Mouse (Mus musculus) thymus, postnatal 10 days (tissue): ENCODE results near the gene Fktn.
A peak's percentile ranks its signal among the peaks of the same experiment; 100 is the strongest.

Experiments used
- DNase-seq, 2 experiments: peaks; one replicate each; pipeline ENCODE4 v3.0.0; 2021; ENCODE audit warnings: low spot score in 2 of 2

Fktn gene

GRCm38 (mm10) chr4:53825821-53826605 lies 112.2 kb downstream of the Fktn start, which contains the start of gene Tmem38b:
Gene Tmem38b, plus strand, starts transcription at chr4:53826045.
- DNase-seq: peak; percentile 54 to 78

- no peak for DNase-seq
Measured at GRCm38 (mm10) chr4:53826641-53827248, 112.9 kb downstream of the Fktn start.
